Mouse (Mus musculus) lung, postnatal 14 days (tissue): ENCODE data around the gene Gm7137.
A peak's percentile ranks its signal among the peaks of the same experiment; 100 is the strongest.
"Not testable (repeated sequence)": the region's sequence is repeated elsewhere in the genome, so short reads cannot be mapped to it uniquely, and the experiment has no call there.

Experiments
- DNase-seq: peaks from one replicate; pipeline ENCODE4 v3.0.0; 2021

Gm7137 gene

DNA sequence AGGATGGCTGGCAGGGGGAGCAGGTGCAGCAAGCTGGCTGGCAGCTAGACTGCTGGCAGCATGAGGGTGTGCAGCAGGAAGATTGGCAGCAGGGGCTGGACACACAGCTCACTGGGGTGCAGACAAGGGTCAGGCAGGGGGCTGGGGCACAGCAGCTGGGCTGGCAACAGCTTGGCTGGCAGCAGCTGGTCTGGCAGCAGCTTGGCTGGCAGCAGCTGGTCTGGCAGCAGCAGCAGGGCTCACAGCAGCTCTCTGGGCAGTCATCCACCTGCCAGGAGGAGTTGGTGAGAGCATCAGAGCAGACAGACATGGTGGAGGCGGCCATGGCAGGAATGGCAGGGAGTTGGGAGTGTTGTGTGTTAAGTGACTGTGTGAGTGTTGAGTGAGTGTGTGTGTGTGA is at the start of gene Gm7137:
TSS of gene Gm7137 (minus strand) at position 325 of the 400 bp plus-strand sequence.
- DNase-seq, result not testable (repeated sequence)

DNA sequence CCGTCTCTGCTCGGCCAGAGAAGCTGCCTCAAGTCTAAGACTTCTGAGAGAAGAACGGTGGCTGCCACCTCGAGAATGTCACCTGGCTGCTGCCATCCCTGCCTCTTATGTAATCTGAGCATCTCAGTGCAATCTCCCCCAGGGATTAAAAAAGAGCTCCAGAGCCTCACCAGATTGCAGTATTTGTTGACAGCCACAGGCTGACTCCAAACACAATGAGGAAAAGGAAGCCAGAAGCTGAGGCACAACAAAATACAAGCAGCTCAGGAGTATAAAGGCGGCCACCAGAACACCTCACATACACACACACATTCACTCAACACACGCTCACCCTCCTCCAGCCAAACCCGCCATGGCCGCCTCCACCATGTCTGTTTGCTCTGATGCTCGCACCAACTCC is 47.6 kb upstream of the Gm7137 start, which contains the start of gene Krtap10-10:
TSS of gene Krtap10-10 (plus strand) at position 301 of the 400 bp plus-strand sequence.
- DNase-seq, result no peak

GRCm38 (mm10) chr10:77826951-77827350 is 39.0 kb upstream of the Gm7137 start, which contains the start of gene Krtap10-4:
Gene Krtap10-4, minus strand, starts transcription at chr10:77827095.
- no peak for DNase-seq

- no peak for DNase-seq
Measured at GRCm38 (mm10) chr10:77819203-77819602, 31.2 kb upstream of the Gm7137 start.

- no peak for DNase-seq
Measured at GRCm38 (mm10) chr10:77818523-77818922, 30.5 kb upstream of the Gm7137 start.

DNA sequence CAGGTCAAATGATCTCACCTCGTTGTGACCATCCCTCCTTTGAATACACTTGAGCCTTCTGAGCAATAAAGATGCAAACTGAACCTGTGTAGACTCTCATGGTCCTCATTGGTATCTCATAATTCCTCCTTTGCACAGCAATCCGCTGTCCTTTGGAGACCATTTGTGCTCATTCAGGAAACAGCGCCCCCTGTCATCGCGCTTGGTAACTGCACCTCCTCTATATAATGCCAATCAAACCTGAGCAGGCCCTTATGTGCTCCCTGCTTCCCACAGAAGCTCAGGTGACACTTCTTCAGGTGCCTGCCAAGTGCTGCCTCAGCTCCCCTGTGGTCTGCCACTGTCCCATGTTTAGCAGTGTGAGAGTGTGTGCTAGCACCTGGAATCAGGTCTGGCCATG is 27.5 kb upstream of the Gm7137 start:
- DNase-seq, result peak; percentile 30

- DNase-seq, result no peak
Measured at GRCm38 (mm10) chr10:77814382-77814781, 26.4 kb upstream of the Gm7137 start, which contains the start of gene Gm2696. Gene Gm2696, plus strand, starts transcription at chr10:77814682.

DNA sequence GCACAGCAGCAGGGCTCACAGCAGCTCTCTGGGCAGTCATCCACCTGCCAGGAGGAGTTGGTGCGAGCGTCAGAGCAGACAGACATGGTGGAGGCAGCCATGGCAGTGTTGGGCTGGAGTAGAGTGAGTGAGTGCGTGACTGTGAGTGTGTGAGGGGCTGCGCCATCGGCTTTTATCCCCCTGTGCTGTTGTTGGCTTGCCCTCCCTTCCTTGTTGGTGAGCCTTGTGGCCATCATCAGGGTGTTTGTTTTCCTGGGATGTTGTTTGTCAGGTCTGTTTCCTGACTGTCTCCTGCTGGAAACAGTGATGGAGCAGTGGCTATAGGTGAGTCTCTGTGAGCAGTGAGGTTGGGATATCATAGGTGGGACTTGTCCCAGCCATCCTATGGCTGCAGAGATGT is 23.7 kb upstream of the Gm7137 start, which contains the start of gene Gm9507:
TSS of gene Gm9507 (minus strand) at position 101 of the 400 bp plus-strand sequence.
- no peak for DNase-seq

DNA sequence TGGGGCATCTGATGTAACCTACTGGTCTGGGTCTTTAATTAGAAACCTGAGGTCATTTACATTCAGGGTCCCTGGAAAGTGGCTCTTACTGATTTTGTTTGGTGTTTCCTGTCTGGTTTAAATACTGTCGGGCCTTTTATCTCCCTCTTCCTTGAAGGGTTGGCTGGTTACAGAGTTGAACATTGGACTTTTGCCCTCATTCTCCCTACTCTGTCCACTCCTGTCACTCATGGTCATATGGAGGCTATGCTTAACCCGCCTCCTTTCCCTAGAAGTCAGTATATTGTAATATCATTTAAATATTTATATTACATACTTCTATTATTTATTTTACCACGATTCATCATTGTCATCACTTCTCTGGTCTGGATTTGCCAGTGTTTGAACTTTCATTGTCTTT is 16.1 kb upstream of the Gm7137 start:
- no peak for DNase-seq

- no peak for DNase-seq
Measured at GRCm38 (mm10) chr10:77798921-77799508, 11.0 kb upstream of the Gm7137 start, which contains the start of gene Gm19668. Gene Gm19668, minus strand, starts transcription at chr10:77799133.

- DNase-seq, result not testable (repeated sequence)
Measured at GRCm38 (mm10) chr10:77798164-77798920, 10.3 kb upstream of the Gm7137 start.

- no peak for DNase-seq
Measured at GRCm38 (mm10) chr10:77797677-77798076, 9.7 kb upstream of the Gm7137 start.

DNA sequence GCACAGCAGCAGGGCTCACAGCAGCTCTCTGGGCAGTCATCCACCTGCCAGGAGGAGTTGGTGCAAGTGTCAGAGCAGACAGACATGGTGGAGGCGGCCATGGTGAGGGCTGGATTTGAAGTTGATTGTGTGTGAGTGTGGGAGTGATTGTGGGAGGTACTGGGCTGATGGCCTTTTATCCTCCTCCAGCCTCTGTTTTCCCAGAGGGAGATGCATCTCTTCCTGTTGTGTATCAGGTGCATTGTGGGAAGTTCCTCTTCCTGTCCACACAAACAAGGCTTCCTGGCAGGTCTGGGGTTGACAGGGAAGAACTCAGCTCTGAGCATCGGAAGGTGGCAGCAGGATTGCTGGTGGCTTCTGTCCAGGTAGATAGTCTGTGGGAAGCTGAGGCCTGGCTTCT is 7.0 kb upstream of the Gm7137 start, which contains the start of gene Gm9639:
TSS of gene Gm9639 (minus strand) at position 101 of the 400 bp plus-strand sequence.
- DNase-seq, result no peak

DNA sequence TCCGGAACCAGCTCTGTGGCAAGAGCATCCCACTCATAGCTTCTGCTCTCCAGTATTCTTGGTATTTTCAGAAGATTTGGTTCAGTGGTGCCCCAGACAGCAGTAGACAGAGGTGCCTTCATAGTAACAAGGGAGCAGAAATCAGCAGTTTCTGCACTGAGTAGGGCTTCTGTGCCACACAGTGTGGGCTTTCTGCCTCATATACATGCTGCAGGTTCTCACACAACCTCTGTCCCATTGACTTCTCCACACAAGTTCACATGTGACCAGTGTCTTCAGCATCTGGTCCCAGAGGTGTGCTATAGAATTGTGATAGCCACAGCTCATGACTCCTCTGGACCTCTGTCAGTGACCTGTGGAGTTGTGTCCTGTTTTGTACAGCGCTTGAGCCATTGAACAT is 621 bp upstream of the Gm7137 start:
- no peak for DNase-seq

- not testable (repeated sequence) for DNase-seq
Measured at GRCm38 (mm10) chr10:77783396-77783795, 4.6 kb downstream of the Gm7137 start.

GRCm38 (mm10) chr10:77782442-77782841 is 5.6 kb downstream of the Gm7137 start, which contains the start of gene Gm3250:
Gene Gm3250, minus strand, starts transcription at chr10:77782542.
- DNase-seq, result not testable (repeated sequence)

GRCm38 (mm10) chr10:77776844-77777243 is 11.2 kb downstream of the Gm7137 start, which contains the start of gene Gm7138:
Gene Gm7138, minus strand, starts transcription at chr10:77776944.
- DNase-seq, result not testable (repeated sequence)

- not testable (repeated sequence) for DNase-seq
Measured at GRCm38 (mm10) chr10:77772142-77772541, 15.9 kb downstream of the Gm7137 start.

DNA sequence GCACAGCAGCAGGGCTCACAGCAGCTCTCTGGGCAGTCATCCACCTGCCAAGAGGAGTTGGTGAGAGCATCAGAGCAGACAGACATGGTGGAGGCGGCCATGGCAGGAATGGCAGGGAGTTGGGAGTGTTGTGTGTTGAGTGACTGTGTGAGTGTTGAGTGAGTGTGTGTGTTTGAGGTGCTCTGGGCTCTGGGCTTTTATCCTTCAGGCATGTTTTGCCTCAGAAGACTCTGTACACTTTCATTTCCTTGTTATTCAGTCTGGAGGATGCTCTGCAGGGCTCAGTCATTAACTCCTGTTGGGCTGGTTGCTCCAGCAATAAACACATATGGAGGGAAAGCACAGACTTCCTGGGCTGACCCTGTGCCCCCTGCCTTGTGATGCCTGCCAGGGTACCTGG is 16.8 kb downstream of the Gm7137 start, which contains the start of gene Gm3238:
TSS of gene Gm3238 (minus strand) at position 101 of the 400 bp plus-strand sequence.
- DNase-seq, result not testable (repeated sequence)

- DNase-seq, result no peak
Measured at GRCm38 (mm10) chr10:77769727-77770126, 18.3 kb downstream of the Gm7137 start.

DNA sequence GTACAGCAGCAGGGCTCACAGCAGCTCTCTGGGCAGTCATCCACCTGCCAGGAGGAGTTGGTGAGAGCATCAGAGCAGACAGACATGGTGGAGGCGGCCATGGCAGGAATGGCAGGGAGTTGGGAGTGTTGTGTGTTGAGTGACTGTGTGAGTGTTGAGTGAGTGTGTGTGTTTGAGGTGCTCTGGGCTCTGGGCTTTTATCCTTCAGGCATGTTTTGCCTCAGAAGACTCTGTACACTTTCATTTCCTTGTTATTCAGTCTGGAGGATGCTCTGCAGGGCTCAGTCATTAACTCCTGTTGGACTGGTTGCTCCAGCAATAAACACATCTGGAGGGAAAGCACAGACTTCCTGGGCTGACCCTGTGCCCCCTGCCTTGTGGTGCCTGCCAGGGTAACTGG is 28.4 kb downstream of the Gm7137 start, which contains the start of gene Gm3233:
TSS of gene Gm3233 (minus strand) at position 101 of the 400 bp plus-strand sequence.
- DNase-seq, result not testable (repeated sequence)

DNA sequence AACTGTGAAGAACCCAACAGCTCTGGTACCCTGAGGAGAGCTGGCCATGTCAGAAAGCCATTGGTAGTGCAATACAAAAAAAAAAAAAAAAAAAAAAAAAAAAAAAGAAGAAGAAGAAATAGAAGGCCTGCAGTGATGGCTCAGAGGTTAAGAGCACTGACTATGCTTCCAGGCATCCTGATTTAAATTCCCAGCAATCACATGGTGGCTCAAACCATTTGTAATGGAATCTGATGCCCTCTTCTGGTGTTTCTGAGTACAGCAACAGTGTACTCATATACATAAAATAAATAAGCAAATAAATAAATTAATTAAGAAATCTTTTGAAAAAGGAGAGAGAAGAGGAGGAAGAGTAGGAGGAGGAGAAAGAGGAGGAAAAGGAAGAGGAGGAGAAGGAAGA is 34.6 kb downstream of the Gm7137 start:
- no peak for DNase-seq

DNA sequence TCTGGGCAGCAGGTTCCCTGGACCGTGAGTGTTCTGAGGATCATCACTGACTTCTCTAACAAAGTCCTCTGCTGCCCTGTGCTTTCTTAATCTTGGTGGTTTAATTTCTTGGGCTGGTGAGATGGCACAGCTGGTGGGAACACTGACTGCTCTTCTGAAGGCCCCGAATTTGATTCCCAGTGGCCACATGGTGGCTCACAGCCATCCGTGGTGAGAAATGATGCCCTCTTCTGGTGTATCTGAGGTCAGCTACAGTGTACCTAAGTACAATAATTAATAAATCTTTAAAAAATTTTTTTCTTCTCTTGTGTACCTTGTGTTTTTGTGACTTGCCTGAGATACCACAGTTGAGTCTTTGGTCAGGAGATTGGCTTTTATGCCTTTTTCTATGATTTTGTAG is 35.7 kb downstream of the Gm7137 start:
- DNase-seq, result not testable (repeated sequence)
